Mouse (Mus musculus): ENCODE results near the gene Phf5a.

GRCm38 (mm10) chr15:81836966-81837920 lies 34.5 kb downstream of the Phf5a start:
- TF ChIP-seq FLI1 (IDR thresholded peaks at IDR 0.05; ENCODE audit: low read length) (no peak), GATA1 (IDR thresholded peaks at IDR 0.05; ENCODE audit: borderline replicate concordance, low read length) (no peak)

Measured in megakaryocyte, embryonic 14.5 days (primary cell).